Mouse (Mus musculus) hindbrain, embryonic 16.5 days (tissue): ENCODE data around the gene Tdrd9. TPM values are rescaled to one million over a fixed set of nuclear protein-coding genes. Genes with fewer than 3 reads are reported as not detected.

Experiments
- ATAC-seq: fragments of 200-750 bp; cut with Nextera tagmentation; 2 replicates; pipeline ENCODE4 v1.8.0; 2017; ENCODE audit warnings: moderate TSS enrichment, moderate library complexity
- H3K27ac ChIP-seq: fragments of 300-500 bp; sonication (generic); 2 replicates; pipeline ENCODE4 v1.5.1; 2014; ENCODE audit warnings: low read depth, mild to moderate bottlenecking, control low read depth, low read length, moderate library complexity
- H3K27me3 ChIP-seq: fragments of 300-500 bp; sonication (generic); replicated peaks from 2 replicates; pipeline ENCODE4 v1.6.1; 2014; ENCODE audit warnings: low read length; ENCODE audit not compliant: control insufficient read depth, insufficient read depth
- H3K36me3 ChIP-seq: fragments of 300-500 bp; sonication (generic); 2 replicates; pipeline ENCODE4 v1.6.1; 2014; ENCODE audit warnings: mild to moderate bottlenecking, low read length, moderate library complexity, mixed read lengths; ENCODE audit not compliant: control insufficient read depth, insufficient read depth
- H3K4me1 ChIP-seq: fragments of 300-500 bp; sonication (generic); 2 replicates; pipeline ENCODE4 v1.6.1; 2014; ENCODE audit warnings: low read depth, low read length; ENCODE audit not compliant: control insufficient read depth, insufficient read depth
- H3K4me2 ChIP-seq: fragments of 300-500 bp; sonication (generic); 2 replicates; pipeline ENCODE4 v1.6.1; 2014; ENCODE audit warnings: mild to moderate bottlenecking, low read length, control low read depth, moderate library complexity
- H3K4me3 ChIP-seq: fragments of 300-500 bp; sonication (generic); 2 replicates; pipeline ENCODE4 v1.5.1; 2014; ENCODE audit warnings: mild to moderate bottlenecking, low read length, control low read depth, moderate library complexity
- H3K9ac ChIP-seq: fragments of 300-500 bp; sonication (generic); 2 replicates; pipeline ENCODE4 v1.6.1; 2014; ENCODE audit warnings: low read depth, mild to moderate bottlenecking, control low read depth, low read length, moderate library complexity
- H3K9me3 ChIP-seq: fragments of 300-500 bp; sonication (generic); 2 replicates; pipeline ENCODE4 v1.6.1; 2014; ENCODE audit warnings: mild to moderate bottlenecking, low read length, moderate library complexity; ENCODE audit not compliant: control insufficient read depth
- WGBS: fragments of 180-500 bp; shearing (Covaris S2); extraction: QIAGEN DNeasy Blood & Tissue Kit; methylation state at CpG from one replicate; pipeline ENCODE4 v1.1.7; 2014; 5-methylcytosine and 5-hydroxymethylcytosine counted together
- polyA plus RNA-seq: library from polyadenylated mRNA; unstranded; fragments of >200 nt; fragmentation: Nextera tagmentation; extraction: Ambion mirVana; gene quantifications from 2 replicates; pipeline ENCODE4 v1.2.1, GENCODE M21; 2015

Tdrd9 gene
- polyA plus RNA-seq, 1 experiment from 2014 or later: 0.24 TPM

DNA sequence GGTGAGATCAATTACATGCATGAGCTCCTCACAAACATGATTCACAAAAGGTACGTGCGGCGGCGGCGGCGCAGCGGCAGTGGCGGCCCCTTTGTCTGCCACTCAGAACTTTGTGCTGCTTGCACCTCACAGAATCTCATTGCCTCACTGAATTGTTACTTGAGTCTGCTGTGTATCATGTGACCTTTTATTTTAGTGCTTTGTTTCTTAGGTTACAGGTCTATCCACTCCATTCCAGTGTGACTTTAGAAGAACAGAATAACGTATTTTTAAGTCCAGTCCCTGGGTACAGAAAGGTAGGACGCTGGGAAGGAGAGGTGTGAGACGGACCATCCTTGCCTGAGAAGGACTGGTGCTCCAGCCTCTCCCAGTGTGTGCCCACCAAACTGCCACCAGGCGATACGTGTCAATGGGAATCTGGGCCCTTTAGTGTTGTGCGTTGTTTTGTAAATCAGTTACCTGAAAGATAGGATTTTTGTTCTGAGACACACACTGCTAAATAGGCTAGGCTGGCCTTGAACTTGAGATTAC lies 42.0 kb downstream of the Tdrd9 start:
- WGBS: 13% methylated on average over 14 of the region's 14 CpGs
- no peaks in the 10 kb centered on the region for H3K27me3 ChIP-seq
- peak overlapping the region; percentile 50 for H3K4me2 ChIP-seq
- H3K27ac ChIP-seq: no peak overlapping the region
- peaks cover 6% of the 10 kb centered on the region for H3K4me1 ChIP-seq
- H3K9ac ChIP-seq: peak overlapping the region; percentile 44; the same call in 1 of the 2 replicates
- ATAC-seq: no peak
- H3K9me3 ChIP-seq: no peaks in the 10 kb centered on the region
- no peaks in the 10 kb centered on the region for H3K36me3 ChIP-seq
- peak overlapping the region; percentile 15 for H3K4me3 ChIP-seq

- H3K4me1 ChIP-seq: peaks cover 6% of the 10 kb centered on the region
- no peak overlapping the region for H3K27ac ChIP-seq
- H3K4me3 ChIP-seq: no peak overlapping the region
- no peak for ATAC-seq
- H3K27me3 ChIP-seq: no peaks in the 10 kb centered on the region
- H3K4me2 ChIP-seq: no peak overlapping the region
- H3K9me3 ChIP-seq: no peaks in the 10 kb centered on the region
- WGBS: 73% methylated on average over 4 of the region's 4 CpGs
- H3K9ac ChIP-seq: no peak overlapping the region
- H3K36me3 ChIP-seq: no peaks in the 10 kb centered on the region
These were observed 45.0 kb downstream of the Tdrd9 start for GRCm38 (mm10) chr12:112016346-112016745.

DNA sequence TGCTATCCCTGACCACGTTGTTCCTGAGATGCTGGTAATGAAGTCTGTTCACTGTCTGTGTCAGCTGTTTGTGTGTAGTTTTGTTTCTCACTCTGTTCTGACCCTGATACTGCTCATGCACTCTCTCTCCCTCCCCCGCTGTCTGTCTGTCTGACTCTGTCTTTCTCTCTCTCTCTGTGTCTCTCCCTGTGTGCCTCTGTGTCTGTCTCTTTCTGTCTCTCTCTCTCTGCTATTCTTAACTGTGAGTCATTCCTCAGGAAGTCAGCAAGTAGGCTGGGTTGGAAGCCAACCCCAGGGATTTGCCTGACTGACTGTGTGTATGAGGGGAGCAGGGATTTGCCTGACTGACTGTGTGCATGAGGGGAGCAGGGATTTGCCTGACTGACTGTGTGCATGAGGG lies 51.9 kb downstream of the Tdrd9 start:
- Histone ChIP-seq H3K4me1 (no peaks in the 10 kb centered on the region), H3K9me3 (peaks cover 6% of the 10 kb centered on the region; the same call in 1 of the 2 replicates), H3K27me3 (no peaks in the 10 kb centered on the region), H3K9ac (no peak overlapping the region), H3K4me3 (no peak overlapping the region), H3K4me2 (no peak overlapping the region), H3K36me3 (no peaks in the 10 kb centered on the region), H3K27ac (no peak overlapping the region)
- no peak for ATAC-seq
- 89% methylated on average over 2 of the region's 2 CpGs for WGBS

- Histone ChIP-seq H3K27me3 (no peaks in the 10 kb centered on the region), H3K4me1 (no peaks in the 10 kb centered on the region), H3K4me3 (no peak overlapping the region), H3K4me2 (no peak overlapping the region), H3K36me3 (no peaks in the 10 kb centered on the region), H3K27ac (no peak overlapping the region), H3K9me3 (peaks cover 6% of the 10 kb centered on the region; the same call in 1 of the 2 replicates), H3K9ac (no peak overlapping the region)
- no peak for ATAC-seq
- WGBS: 75% methylated on average over 17 of the region's 17 CpGs
These were observed 53.4 kb downstream of the Tdrd9 start for GRCm38 (mm10) chr12:112024581-112025310.

GRCm38 (mm10) chr12:112025457-112025856 lies 54.1 kb downstream of the Tdrd9 start:
- Histone ChIP-seq H3K27me3 (no peaks in the 10 kb centered on the region), H3K27ac (no peak overlapping the region)
- 90% methylated on average over 13 of the region's 13 CpGs for WGBS

GRCm38 (mm10) chr12:112025907-112026645 lies 54.7 kb downstream of the Tdrd9 start:
- no peak for ATAC-seq
- H3K9me3 ChIP-seq: peaks cover 6% of the 10 kb centered on the region; the same call in 1 of the 2 replicates
- 87% methylated on average over 14 of the region's 14 CpGs for WGBS

More at GRCm38 (mm10) chr12:112025457-112025856, 54.1 kb downstream of the Tdrd9 start:
- Histone ChIP-seq H3K36me3 (no peaks in the 10 kb centered on the region), H3K9me3 (peaks cover 6% of the 10 kb centered on the region; the same call in 1 of the 2 replicates), H3K4me3 (no peak overlapping the region), H3K4me2 (no peak overlapping the region), H3K9ac (no peak overlapping the region), H3K4me1 (no peaks in the 10 kb centered on the region)
- no peak for ATAC-seq

DNA sequence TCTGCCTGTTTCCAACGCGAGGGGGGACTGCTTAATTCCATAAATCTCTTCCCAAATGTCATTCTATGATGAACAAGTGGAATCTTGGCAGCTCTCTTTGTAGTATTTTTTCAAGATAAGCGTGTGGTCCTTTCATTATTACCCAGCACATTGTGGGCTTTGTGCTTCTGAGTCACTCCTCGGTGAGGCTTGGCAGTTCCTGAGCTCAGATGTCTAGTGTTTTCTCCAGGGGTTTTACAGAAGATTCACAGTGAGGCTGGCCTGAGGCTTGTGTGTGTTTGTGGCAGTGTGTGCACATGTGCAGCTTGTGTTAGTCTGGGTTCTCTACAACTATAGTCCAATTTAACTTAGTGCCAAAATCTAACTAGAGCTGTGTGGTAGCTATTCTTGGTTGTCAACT lies 56.0 kb downstream of the Tdrd9 start:
- H3K4me2 ChIP-seq: no peak overlapping the region
- H3K4me1 ChIP-seq: no peaks in the 10 kb centered on the region
- WGBS: 72% methylated on average over 4 of the region's 4 CpGs
- ATAC-seq: no peak
- no peak overlapping the region for H3K27ac ChIP-seq
- H3K9me3 ChIP-seq: peaks cover 3% of the 10 kb centered on the region; the same call in 1 of the 2 replicates
- no peak overlapping the region for H3K9ac ChIP-seq
- no peaks in the 10 kb centered on the region for H3K36me3 ChIP-seq
- no peak overlapping the region for H3K4me3 ChIP-seq
- no peaks in the 10 kb centered on the region for H3K27me3 ChIP-seq

More at GRCm38 (mm10) chr12:112025907-112026645, 54.7 kb downstream of the Tdrd9 start:
- H3K4me1 ChIP-seq: no peaks in the 10 kb centered on the region
- H3K4me2 ChIP-seq: no peak overlapping the region
- H3K9ac ChIP-seq: no peak overlapping the region
- no peak overlapping the region for H3K27ac ChIP-seq
- no peaks in the 10 kb centered on the region for H3K27me3 ChIP-seq
- H3K36me3 ChIP-seq: no peaks in the 10 kb centered on the region
- no peak overlapping the region for H3K4me3 ChIP-seq

DNA sequence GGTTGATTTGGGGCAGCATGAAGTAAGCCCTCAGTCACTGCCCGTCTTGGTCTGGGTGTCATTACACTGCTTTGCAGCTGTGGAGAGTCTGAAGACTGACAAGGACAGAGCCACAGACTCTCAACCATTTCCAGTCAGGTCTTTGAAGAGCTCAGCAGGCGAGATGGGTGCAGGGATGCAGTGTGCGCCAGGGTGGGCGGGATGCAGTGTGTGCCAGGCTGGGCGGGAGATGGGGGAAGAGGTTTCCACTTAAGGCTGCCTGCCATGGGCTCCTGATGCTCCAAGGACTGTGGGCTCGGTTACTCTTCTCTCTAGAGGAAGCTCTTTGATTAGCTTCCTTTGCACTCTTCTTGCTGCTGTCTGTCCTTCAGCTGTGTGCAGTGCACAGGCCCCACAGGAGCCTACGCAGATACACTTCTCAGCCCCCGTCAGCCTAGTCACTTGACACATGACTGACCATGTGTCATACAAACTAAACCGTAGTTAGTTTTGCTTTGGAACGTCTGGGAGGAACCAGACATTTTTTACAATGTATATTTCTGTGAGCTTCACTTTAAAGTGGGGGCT lies 62.1 kb downstream of the Tdrd9 start:
- Histone ChIP-seq H3K27ac (no peak overlapping the region), H3K4me3 (no peak overlapping the region), H3K36me3 (no peaks in the 10 kb centered on the region), H3K9me3 (no peaks in the 10 kb centered on the region), H3K9ac (no peak overlapping the region), H3K4me1 (no peaks in the 10 kb centered on the region), H3K27me3 (no peaks in the 10 kb centered on the region), H3K4me2 (no peak overlapping the region)
- no peak for ATAC-seq
- 77% methylated on average over 10 of the region's 10 CpGs for WGBS
